Mouse (Mus musculus) CH12.LX (cell line): ENCODE measurements around the gene Col19a1. TPM values are rescaled to one million over a fixed set of nuclear protein-coding genes. Genes with fewer than 3 reads are reported as not detected.

Experiments used
- DNase-seq: peaks from one replicate; pipeline ENCODE4 v3.0.0-alpha.2; 2013; ENCODE audit errors: extremely low read depth
- H3K27ac ChIP-seq: 2 replicates; pipeline ENCODE4 v1.5.1; 2012; ENCODE audit warnings: low read depth, mild to moderate bottlenecking, control low read depth, moderate library complexity; ENCODE audit not compliant: insufficient read depth
- H3K27me3 ChIP-seq: replicated peaks from 2 replicates; pipeline ENCODE3; 2012; ENCODE audit warnings: inconsistent platforms
- H3K36me3 ChIP-seq, 2 experiments: replicated peaks in 1 of 2; 2 replicates each; pipeline versions ENCODE3 to v1.6.1; 2012; ENCODE audit warnings: inconsistent platforms in 1 of 2, low read length in 1 of 2, mild to moderate bottlenecking in 1 of 2, mixed read lengths in 1 of 2, moderate library complexity in 1 of 2; ENCODE audit not compliant: control insufficient read depth in 1 of 2, insufficient read depth in 1 of 2
- H3K4me1 ChIP-seq, 2 experiments: 2 replicates each; pipeline ENCODE4 v1.6.1; 2012; ENCODE audit warnings: inconsistent platforms in 1 of 2, moderate library complexity in 1 of 2; ENCODE audit not compliant: insufficient read depth in 2 of 2, control insufficient read depth in 1 of 2
- H3K4me2 ChIP-seq: 2 replicates; pipeline ENCODE4 v1.6.1; 2012; ENCODE audit warnings: low read depth, mild to moderate bottlenecking, control low read depth; ENCODE audit not compliant: poor library complexity, insufficient read depth, severe bottlenecking
- H3K4me3 ChIP-seq, 3 experiments: fragments of 150-350 bp in 1 of 3; sonication (generic) in 1 of 3; replicated peaks in 1 of 3; 2 replicates each; pipeline versions ENCODE3 to v1.5.1; 2011 to 2012; ENCODE audit warnings: low read depth in 2 of 3, low read length in 2 of 3, mild to moderate bottlenecking in 2 of 3, moderate library complexity in 2 of 3, control low read depth in 1 of 3, improper control_type of control experiment in 1 of 3, inconsistent platforms in 1 of 3, mixed read lengths in 1 of 3; ENCODE audit not compliant: poor library complexity in 1 of 3
- H3K79me2 ChIP-seq: replicated peaks from 2 replicates; pipeline ENCODE4 v1.6.1; 2012; ENCODE audit warnings: mild to moderate bottlenecking, moderate library complexity; ENCODE audit not compliant: control insufficient read depth, poor library complexity, insufficient read depth, severe bottlenecking; ENCODE audit errors: extremely low read depth
- H3K9ac ChIP-seq: 2 replicates; pipeline ENCODE4 v1.6.1; 2012; ENCODE audit warnings: low read depth, mild to moderate bottlenecking, control low read depth, moderate library complexity; ENCODE audit not compliant: insufficient read depth
- H3K9me3 ChIP-seq: replicated peaks from 2 replicates; pipeline ENCODE3; 2012; ENCODE audit warnings: low read length, inconsistent platforms, mixed read lengths
- CHD2 ChIP-seq: IDR thresholded peaks from 2 replicates; pipeline ENCODE4 v1.6.1; 2011; ENCODE audit warnings: low read length, improper control_type of control experiment
- CTCF ChIP-seq, 2 experiments: IDR thresholded peaks in 1 of 2; conservative IDR thresholded peaks in 1 of 2; 2 replicates each; pipeline ENCODE4 v1.5.1; 2011 to 2012; ENCODE audit warnings: low read depth in 2 of 2, low read length in 2 of 2, improper control_type of control experiment in 1 of 2, inconsistent platforms in 1 of 2, mild to moderate bottlenecking in 1 of 2, moderate library complexity in 1 of 2
- E2F4 ChIP-seq: IDR thresholded peaks from 2 replicates; pipeline ENCODE4 v1.6.1; 2011; ENCODE audit warnings: low read depth, low read length, improper control_type of control experiment; ENCODE audit not compliant: insufficient replicate concordance
- GABPA ChIP-seq: IDR thresholded peaks from 2 replicates; pipeline ENCODE4 v1.6.1; 2012; ENCODE audit warnings: low read depth, low read length, improper control_type of control experiment, inconsistent platforms; ENCODE audit not compliant: insufficient replicate concordance
- HCFC1 ChIP-seq: IDR thresholded peaks from 2 replicates; pipeline ENCODE4 v1.6.1; 2012; ENCODE audit warnings: low read depth, mild to moderate bottlenecking, inconsistent platforms, low read length, improper control_type of control experiment
- IRF4 ChIP-seq: IDR thresholded peaks from 2 replicates; pipeline ENCODE4 v1.6.1; 2014; ENCODE audit warnings: low read depth, mild to moderate bottlenecking, inconsistent platforms, low read length, improper control_type of control experiment
- JUN ChIP-seq: IDR thresholded peaks from 2 replicates; pipeline ENCODE4 v1.6.1; 2011; ENCODE audit warnings: low read depth, mild to moderate bottlenecking, low read length, improper control_type of control experiment, moderate library complexity; ENCODE audit not compliant: insufficient read depth
- JUND ChIP-seq: conservative IDR thresholded peaks from 2 replicates; pipeline ENCODE4 v1.6.1; 2011; ENCODE audit warnings: low read depth, low read length, improper control_type of control experiment
- MEF2A ChIP-seq: IDR thresholded peaks from 2 replicates; pipeline ENCODE4 v1.6.1; 2014; ENCODE audit warnings: low read depth, mild to moderate bottlenecking, inconsistent platforms, low read length, improper control_type of control experiment, borderline replicate concordance
- MXI1 ChIP-seq: IDR thresholded peaks from 2 replicates; pipeline ENCODE4 v1.6.1; 2011; ENCODE audit warnings: mild to moderate bottlenecking, low read depth, low read length, improper control_type of control experiment
- POLR2A ChIP-seq: IDR thresholded peaks from 2 replicates; pipeline ENCODE4 v1.6.1; 2011; ENCODE audit warnings: low read depth, mild to moderate bottlenecking, improper control_type of control experiment, low read length
- RAD21 ChIP-seq: IDR thresholded peaks from 2 replicates; pipeline ENCODE4 v1.6.1; 2011; ENCODE audit warnings: low read depth, mild to moderate bottlenecking, low read length, improper control_type of control experiment, moderate library complexity
- RCOR1 ChIP-seq: conservative IDR thresholded peaks from 2 replicates; pipeline ENCODE4 v1.6.1; 2012; ENCODE audit warnings: low read depth, mild to moderate bottlenecking, inconsistent platforms, low read length, improper control_type of control experiment
- SMC3 ChIP-seq: IDR thresholded peaks from 2 replicates; pipeline ENCODE4 v1.6.1; 2011; ENCODE audit warnings: low read depth, low read length, improper control_type of control experiment
- TBP ChIP-seq: conservative IDR thresholded peaks from 2 replicates; pipeline ENCODE4 v1.6.1; 2011; ENCODE audit warnings: low read depth, low read length, improper control_type of control experiment
- TCF12 ChIP-seq: IDR thresholded peaks from 2 replicates; pipeline ENCODE4 v1.6.1; 2014; ENCODE audit warnings: low read depth, mild to moderate bottlenecking, inconsistent platforms, low read length, improper control_type of control experiment
- UBTF ChIP-seq: IDR thresholded peaks from 2 replicates; pipeline ENCODE4 v1.6.1; 2012; ENCODE audit warnings: low read depth, mild to moderate bottlenecking, inconsistent platforms, low read length, improper control_type of control experiment, moderate library complexity
- USF2 ChIP-seq: conservative IDR thresholded peaks from 2 replicates; pipeline ENCODE4 v1.6.1; 2011; ENCODE audit warnings: low read depth, low read length, improper control_type of control experiment
- ZC3H11A ChIP-seq: IDR thresholded peaks from 2 replicates; pipeline ENCODE4 v1.6.1; 2012; ENCODE audit warnings: low read depth, mild to moderate bottlenecking, inconsistent platforms, low read length, improper control_type of control experiment
- ZKSCAN1 ChIP-seq: IDR thresholded peaks from 2 replicates; pipeline ENCODE4 v1.6.1; 2012; ENCODE audit warnings: low read depth, inconsistent platforms, low read length, improper control_type of control experiment, borderline replicate concordance
- ZMIZ1 ChIP-seq: IDR thresholded peaks from 2 replicates; pipeline ENCODE4 v1.6.1; 2012; ENCODE audit warnings: low read depth, mild to moderate bottlenecking, inconsistent platforms, low read length, improper control_type of control experiment
- ZNF384 ChIP-seq: IDR thresholded peaks from 2 replicates; pipeline ENCODE4 v1.6.1; 2012; ENCODE audit warnings: low read depth, low read length, improper control_type of control experiment, inconsistent platforms
- dilution Hi-C: fragments of 300-500 bp; cut with MboI; formaldehyde crosslinking; loops from 2 replicates; pipeline ENCODE4 v1.14.3; 2020; ENCODE audit warnings: low sequenced_read_pairs; ENCODE audit not compliant: extremely low pct_unique_long_range_greater_than_20kb, extremely low pct_ligation_motif_present
- in situ Hi-C: fragments of 300-500 bp; cut with MboI; formaldehyde crosslinking; loops from 3 replicates; pipeline ENCODE4 v1.14.3; 2019; ENCODE audit warnings: low sequenced_read_pairs, low pct_ligation_motif_present, low pct_unique_long_range_greater_than_20kb, mixed read lengths
- polyA plus RNA-seq: library from polyadenylated mRNA; unstranded; fragments of >175 nt; gene quantifications from 2 replicates; pipeline ENCODE4 v1.2.1, GENCODE M21; 2012; ENCODE audit warnings: low read depth; ENCODE audit not compliant: insufficient read length
- total RNA-seq, 2 experiments: library from RNA; depleted of rRNA; stranded (reverse); fragments of 300-350 nt in 1 of 2; fragments of >200 nt in 1 of 2; gene quantifications; 2 replicates each; pipeline ENCODE4 v1.2.3; 2012 to 2014

Gene Col19a1
- total and polyA plus RNA-seq, 3 experiments = not detected

- dilution Hi-C loops = no loop called here
- in situ Hi-C loops = no loop called here
- DNase-seq = no peak
Observed at GRCm38 (mm10) chr1:24361990-24362635, 225.2 kb downstream of the Col19a1 start.

GRCm38 (mm10) chr1:24349462-24350217 is 237.6 kb downstream of the Col19a1 start:
- Histone ChIP-seq H3K4me3 (no peak overlapping the region), H3K27ac (no peak overlapping the region), H3K79me2 (no peaks in the 10 kb centered on the region), H3K4me2 (no peak overlapping the region), H3K9me3 (no peaks in the 10 kb centered on the region), H3K36me3 (no peaks in the 10 kb centered on the region), H3K9ac (no peak overlapping the region), H3K27me3 (no peaks in the 10 kb centered on the region), H3K4me1 (no peaks in the 10 kb centered on the region)
- dilution Hi-C loops (no loop called here), in situ Hi-C loops (no loop called here)
- no peak for DNase-seq
- TF ChIP-seq ZKSCAN1 (no peak), TBP (no peak), ZMIZ1 (no peak), RCOR1 (no peak), JUN (no peak)

More at GRCm38 (mm10) chr1:24361990-24362635, 225.2 kb downstream of the Col19a1 start:
- no peaks in the 10 kb centered on the region for H3K36me3 ChIP-seq
- TF ChIP-seq IRF4 = no peak
- no peak for TF ChIP-seq E2F4
- no peak for TF ChIP-seq TCF12
- TF ChIP-seq RAD21 = no peak
- TF ChIP-seq JUND = no peak
- TF ChIP-seq CTCF (conservative IDR thresholded peaks at IDR 0.05 in 1 of 2, IDR thresholded peaks at IDR 0.05 in 1 of 2; ENCODE audit: low read depth in 2 of 2, low read length in 2 of 2) = no peak
- no peak for TF ChIP-seq ZMIZ1
- TF ChIP-seq CHD2 = no peak
- TF ChIP-seq JUN = no peak
- no peak for TF ChIP-seq SMC3
- TF ChIP-seq GABPA = no peak
- TF ChIP-seq MXI1 = no peak
- TF ChIP-seq USF2 = no peak
- TF ChIP-seq MEF2A = no peak
- no peak for TF ChIP-seq ZNF384
- no peak for TF ChIP-seq POLR2A
- no peak for TF ChIP-seq UBTF
- TF ChIP-seq ZC3H11A = no peak
- no peak for TF ChIP-seq HCFC1
- H3K9ac ChIP-seq = no peak overlapping the region
- H3K4me1 ChIP-seq = no peaks in the 10 kb centered on the region
- H3K79me2 ChIP-seq = no peaks in the 10 kb centered on the region
- H3K4me3 ChIP-seq = no peak overlapping the region
- no peaks in the 10 kb centered on the region for H3K27me3 ChIP-seq
- no peaks in the 10 kb centered on the region for H3K9me3 ChIP-seq
- no peak overlapping the region for H3K4me2 ChIP-seq
- H3K27ac ChIP-seq = no peak overlapping the region
